Mouse (Mus musculus): ENCODE measurements around the gene Nav3.
"Not testable (repeated sequence)": the region's sequence is repeated elsewhere in the genome, so short reads cannot be mapped to it uniquely, and the experiment has no call there.

The Nav3 gene

DNA sequence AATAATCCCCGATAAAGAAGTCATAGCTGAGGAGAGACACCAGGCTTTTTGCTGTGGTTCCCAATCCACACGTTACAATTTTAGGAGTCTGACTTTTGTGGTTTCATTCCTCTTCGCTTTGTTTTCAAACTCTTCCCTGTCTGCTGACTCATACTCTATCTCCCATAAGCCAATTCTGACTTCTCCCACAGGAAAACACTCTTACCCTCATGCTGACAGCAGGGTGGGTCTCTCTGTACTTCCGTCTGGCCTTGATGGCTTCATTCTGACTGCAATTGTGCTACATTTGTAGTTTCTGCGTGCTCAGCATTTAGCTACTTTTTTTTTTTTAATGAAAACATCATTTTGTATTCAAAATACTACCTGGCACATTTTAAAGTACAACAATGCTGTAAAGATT, 379.4 kb downstream of the Nav3 start:
- DNase-seq (ENCODE audit: low spot score in 2 of 2) = no peak

DNA sequence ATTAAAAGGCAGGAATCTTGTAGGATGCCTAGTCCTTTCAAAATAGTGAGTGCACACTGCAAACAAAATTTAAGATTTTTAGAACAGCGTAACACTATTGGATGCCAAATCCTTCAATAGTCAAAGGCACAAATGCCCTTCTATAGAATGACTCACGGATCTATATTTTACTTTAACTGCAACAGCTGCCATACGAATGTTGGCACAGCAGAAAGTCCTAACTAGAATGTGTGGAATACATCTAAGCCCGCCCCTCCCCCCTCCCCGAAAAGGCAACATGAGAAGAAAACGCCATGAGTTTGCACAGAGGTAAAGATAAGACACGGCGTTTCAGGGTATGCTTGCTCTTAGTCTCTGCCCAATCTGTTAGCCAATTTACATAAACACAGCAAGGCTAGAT, 383.6 kb downstream of the Nav3 start:
- DNase-seq (ENCODE audit: low spot score in 2 of 2) = no peak

DNA sequence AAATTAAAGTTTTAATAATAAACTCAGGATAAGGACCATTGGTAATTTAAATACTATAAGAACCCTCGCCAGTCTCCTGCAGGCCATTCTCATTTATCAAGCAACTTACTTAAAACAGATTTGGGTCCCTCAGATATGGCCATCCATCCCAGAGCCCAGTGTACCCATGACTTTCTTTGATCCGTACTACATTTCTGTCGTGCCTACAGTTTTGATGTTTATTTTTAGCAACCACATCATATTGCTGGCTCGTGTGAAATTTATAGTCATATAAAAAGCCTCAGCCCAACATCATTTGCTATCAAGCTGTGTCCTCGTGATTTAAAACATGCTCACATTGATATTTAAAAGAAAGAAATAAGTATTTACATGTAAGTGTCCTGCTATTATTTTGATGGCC, 394.8 kb downstream of the Nav3 start:
- no peak for DNase-seq (ENCODE audit: low spot score in 2 of 2)

DNA sequence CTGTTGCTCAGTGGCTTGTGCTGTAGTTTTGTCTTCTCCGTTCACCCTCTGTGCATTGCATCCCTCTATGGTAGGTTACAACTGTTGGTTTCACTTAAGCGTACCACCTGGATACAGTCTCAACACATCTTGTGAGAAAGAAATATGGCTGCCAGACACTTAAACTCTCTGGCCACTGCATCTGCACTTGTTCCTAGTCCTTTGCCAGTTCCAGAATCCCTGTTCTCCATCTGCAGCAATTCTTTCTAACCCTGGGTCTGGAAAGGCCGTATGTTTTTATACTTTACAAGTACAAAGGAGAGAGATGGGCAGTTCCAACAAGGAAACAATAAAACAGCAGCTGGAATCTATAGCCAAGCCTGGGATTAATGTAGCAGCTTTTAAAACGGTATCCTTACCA, 418.5 kb downstream of the Nav3 start:
- DNase-seq (ENCODE audit: low spot score in 2 of 2) = no peak

DNA sequence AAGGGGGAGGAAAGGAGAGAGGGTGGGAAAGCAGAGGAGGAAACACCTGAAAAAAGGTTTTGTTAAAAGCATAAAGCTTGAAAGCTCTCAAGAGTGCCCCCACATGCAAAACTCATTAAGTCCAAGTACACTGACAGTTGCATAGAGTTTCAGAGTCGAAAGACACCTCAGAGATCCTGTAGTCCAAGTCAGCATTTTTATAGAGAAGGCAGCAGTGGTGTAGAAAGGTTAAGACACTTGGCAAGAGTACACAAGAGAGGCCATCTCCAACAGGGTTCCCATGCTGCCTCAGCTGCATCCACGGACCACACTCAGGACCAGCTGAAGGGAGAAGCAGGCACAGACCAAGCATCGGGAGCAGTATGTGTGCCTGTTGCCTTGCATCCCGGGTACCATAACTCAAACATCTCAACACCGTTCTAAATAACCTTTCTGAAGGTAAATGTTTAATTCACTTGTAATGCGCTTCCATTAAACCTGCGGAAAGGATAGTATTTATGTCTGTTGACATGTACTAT, 421.4 kb downstream of the Nav3 start:
- no peak for DNase-seq (ENCODE audit: low spot score in 2 of 2)

DNA sequence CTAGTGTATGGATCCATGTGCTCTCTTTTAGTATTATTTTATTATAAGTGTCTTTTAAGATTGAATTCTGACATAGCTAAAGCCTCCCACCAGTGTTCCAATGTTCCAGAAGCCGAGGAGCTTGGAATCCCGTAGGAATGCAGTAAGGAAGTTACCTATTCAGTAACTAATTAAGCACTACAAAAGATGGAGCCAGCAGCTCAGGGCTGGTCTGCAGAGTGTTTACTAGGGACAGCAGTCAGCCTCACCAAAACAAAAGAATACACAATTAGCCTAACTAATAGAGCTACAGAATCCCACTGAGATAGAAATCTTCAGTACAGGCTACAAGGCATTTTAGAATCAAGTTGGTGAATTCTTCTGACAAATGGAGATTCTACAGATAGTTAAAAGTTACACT, 431.1 kb downstream of the Nav3 start:
- not testable (repeated sequence) for DNase-seq (ENCODE audit: low spot score in 2 of 2)

DNA sequence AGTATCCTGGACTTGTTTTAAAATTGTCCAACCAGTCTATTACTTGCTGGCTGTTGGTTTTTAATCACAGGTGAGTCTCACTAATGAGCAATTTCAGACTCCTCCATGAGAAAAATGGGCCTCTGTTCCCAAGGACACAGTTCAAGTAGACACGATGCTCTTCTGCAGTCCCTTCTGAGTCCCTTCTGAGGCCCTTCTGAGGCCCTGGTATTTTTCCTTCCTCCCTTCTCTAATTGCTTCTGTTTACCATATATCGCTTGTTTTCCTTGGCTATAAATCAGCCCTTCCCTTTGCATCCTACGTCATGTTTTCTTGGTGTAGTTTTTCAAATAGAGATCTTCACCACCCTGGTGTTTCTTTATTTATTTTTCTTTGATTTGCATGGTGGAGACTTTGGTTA, 433.9 kb downstream of the Nav3 start:
- DNase-seq (ENCODE audit: low spot score in 2 of 2) = no peak

DNA sequence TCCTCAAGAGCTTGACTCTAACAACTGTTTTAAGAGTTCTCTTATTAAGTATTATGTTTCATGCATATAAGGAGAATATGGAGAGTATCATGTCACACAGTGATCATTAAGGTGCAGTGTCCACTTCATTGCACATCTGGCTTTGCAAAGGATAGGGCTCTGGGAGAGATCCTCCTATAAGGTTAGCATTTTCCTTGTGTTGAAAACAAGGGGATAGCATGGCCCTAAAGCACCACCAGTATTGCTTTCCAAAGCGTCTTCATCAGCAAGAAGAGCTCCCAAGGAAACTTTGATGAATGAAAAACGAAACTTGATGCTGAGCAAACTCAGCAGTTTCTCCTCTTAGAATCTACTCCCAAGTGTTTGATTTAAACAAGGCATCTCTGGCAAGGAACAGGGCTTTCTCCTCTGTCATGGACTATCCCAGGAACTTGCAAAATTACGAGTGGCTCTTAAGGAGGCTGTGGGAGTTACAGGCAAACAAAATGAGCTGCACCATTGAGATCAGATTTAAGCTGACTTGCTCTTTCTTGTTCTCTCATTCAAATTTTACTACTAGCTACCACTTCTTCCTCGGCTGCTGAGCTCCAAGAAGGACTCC, 436.6 kb downstream of the Nav3 start:
- no peak for DNase-seq (ENCODE audit: low spot score in 2 of 2)

DNA sequence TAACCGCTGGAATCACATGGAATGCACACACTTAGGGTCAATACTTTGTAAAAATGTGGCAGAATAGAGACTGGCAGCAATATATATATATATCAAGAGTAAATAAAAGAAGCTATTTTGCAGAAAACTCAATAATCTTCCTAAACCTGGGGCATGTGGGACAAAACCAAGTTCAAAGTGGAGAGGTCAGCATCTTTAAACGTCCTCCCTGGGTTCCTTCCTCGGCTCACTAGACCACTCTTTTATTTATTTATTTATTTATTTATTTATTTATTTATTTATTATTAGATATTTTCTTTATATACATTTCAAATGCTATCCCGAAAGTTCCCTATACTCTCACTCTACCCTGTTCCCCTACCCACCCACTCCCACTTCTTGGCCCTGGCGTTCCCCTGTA, 454.7 kb downstream of the Nav3 start:
- DNase-seq (ENCODE audit: low spot score in 2 of 2) = not testable (repeated sequence)

DNA sequence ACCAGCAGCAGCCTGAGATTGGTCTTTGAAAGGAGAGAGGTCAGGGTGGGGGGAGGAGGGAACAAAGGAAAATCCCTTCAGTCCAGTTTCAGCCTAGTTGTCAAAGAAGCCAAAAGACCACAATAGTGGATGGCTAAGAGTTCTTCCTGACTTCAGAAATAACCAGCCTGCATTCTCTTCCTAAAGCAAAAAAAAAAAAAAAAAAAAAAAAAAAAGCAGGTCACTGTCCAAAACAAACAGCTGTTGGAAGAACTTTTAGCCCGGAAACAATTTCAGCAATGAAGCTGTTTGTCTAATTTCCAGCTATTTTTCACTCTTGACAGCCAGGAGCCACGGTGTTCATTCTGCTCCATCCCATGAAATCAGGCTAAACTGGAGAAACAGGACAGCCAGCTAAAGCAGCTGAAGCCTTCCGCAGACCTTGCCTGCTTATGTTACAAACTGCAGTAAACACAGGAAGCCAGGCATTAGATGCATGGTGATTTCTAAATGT, 455.2 kb downstream of the Nav3 start:
- no peak for DNase-seq (ENCODE audit: low spot score in 2 of 2)

DNA sequence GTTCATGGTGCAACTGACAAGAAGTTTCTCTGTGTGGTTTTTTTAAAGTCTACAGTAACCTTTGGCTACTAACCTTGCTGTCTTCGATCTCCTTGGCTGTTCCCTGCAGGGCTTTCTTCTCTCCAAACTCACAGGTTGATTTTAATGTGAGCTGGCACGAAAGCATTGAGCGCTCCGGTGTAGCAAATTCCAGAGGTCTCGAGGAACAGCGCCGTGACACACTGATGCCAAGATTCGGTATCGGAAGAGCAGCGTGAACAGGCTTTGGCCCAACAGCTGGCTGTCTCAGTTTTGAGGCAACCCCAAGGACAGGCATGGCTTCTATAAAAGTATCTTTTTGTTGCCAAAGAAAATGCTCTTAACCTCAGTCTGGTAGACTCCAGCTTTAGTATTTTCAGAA, 456.1 kb downstream of the Nav3 start:
- DNase-seq (ENCODE audit: low spot score in 2 of 2) = no peak

DNA sequence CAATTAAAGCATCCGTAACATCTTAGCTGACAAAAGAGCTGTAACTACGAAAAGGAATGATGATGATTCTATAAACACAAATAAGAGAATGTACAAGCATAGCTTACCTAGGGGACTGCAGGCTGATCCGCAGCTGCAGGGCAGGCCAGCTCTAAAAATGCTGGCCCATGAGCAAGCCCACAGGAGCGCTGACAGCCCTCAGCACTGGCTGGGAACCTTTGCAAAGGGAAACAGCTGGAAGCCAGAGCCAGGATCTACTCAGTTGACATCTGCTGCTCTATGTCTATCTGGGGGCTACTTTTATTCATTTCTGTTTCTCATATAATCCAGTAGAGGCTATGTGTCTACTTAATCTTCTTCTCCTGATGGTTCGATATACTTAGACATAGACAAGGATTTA, 461.7 kb downstream of the Nav3 start:
- no peak for DNase-seq (ENCODE audit: low spot score in 2 of 2)

DNA sequence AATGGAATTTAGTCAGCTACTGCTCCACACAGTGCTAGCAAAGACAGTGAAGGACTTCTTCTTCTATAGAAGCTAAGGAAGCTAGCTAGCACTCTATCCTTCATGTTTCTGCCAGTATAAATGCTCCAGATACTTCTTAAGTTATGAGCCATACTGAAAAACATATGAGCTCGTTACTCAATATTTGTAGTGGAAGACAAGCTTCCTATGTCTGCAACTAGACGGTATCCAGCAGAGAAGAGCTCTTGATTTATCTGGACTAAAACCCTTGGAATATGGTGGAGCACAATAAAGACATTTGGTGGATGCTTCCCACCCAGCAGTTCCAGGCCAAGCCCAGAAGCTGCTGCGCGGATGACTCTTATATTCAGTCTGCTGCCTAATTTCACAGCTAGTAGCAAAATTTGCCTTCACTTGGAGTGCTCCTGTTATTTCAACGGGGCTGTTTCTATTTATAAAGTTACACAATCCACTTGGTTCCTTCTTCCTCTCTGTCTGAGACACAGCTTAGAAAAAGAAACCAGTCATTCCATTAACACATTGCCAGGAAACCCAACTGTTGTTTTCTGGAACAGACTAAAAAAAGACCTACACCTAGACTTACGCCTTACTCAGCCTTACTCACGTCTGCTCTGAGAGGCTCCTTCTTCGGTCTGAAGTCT, 470.0 kb downstream of the Nav3 start:
- DNase-seq (ENCODE audit: low spot score in 2 of 2) = no peak

DNA sequence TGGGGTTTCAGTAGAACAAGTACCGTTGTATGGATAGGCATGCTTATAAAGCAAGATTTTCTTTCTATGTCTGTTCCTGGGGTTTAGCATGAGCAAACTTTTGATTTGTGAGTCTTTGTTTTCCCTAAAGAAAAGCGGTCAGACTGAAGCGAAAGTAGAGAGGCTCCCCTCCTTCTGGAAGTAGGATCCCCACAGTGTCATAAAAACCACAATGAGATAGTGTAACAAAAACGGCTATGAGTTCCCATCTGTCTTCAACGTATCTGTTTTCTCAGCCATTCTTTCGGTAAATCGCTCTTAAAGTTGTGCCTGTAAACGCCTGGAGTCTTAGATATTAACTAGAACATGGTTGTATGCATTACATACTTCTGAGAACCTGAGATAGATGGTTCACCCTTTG, 479.7 kb downstream of the Nav3 start:
- no peak for DNase-seq (ENCODE audit: low spot score in 2 of 2)

DNA sequence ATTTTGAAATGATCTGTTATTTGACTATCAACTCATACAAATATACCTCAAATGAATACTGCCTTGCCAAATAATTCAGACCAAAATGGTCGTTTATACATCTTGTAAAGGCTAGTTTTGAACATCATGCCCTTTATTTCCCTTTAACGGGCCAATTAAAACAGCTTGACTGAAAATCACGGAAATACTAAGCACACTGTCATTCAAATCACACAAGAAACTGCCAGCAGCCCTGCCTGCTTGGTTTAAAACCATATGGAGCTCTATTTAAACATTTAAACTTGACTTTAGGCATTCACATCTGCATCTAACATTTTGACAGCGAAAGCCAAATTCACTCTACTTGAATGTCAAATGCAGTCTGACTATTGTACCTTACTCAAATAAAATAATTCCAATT, 481.8 kb downstream of the Nav3 start:
- no peak for DNase-seq (ENCODE audit: low spot score in 2 of 2)

DNA sequence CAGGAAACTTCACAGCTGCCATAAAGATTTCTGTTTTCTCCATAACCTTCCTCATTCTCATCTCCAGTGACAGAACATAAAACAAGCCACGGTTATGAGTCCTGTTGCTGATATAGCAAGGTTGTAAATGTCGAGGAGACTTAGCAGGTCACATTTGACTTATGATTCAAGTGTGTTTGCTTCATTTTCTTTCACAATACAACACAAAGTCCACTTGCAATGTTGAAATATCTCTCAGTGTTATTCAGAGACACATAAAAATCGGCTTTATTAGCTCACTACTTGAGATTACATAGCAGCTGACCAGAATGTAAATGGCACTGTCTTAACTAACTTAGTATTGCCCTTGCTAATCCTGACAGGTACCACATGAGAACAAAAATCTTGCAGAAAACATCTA, 482.5 kb downstream of the Nav3 start:
- no peak for DNase-seq (ENCODE audit: low spot score in 2 of 2)

DNA sequence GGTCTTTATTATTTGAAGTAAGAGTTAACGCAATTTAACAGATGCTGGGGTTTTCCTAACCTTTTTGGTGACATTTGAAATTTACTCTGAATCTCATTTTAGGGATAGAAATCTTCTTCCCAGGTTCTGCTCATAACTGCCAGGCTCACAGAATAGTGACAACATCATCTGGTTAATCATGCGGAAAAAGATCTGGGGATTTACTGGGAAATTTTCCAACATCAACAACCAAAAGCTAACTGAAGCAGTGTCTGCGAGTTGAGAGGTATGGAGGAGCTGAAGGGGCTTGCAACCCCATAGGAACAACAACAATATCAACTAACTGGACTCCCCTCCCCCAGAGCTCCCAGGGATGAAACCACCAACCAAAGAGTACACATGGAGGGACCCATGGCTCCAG, 505.7 kb downstream of the Nav3 start:
- no peak for DNase-seq (ENCODE audit: low spot score in 2 of 2)

DNA sequence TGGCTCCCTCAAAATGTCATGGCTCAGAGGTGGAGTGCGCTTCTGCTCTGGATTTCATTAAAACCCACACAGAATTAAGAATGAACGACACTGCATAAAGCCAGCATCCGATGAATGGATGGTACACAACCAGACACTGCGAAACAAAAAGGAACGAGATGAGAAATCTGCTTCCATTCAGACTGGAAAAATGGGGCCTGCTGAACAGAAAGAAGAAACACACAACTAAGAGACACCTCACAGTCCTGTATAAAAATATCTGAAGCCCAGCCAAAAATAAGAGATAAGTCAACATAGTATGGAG, 526.7 kb downstream of the Nav3 start:
- no peak for DNase-seq (ENCODE audit: low spot score in 2 of 2)

DNA sequence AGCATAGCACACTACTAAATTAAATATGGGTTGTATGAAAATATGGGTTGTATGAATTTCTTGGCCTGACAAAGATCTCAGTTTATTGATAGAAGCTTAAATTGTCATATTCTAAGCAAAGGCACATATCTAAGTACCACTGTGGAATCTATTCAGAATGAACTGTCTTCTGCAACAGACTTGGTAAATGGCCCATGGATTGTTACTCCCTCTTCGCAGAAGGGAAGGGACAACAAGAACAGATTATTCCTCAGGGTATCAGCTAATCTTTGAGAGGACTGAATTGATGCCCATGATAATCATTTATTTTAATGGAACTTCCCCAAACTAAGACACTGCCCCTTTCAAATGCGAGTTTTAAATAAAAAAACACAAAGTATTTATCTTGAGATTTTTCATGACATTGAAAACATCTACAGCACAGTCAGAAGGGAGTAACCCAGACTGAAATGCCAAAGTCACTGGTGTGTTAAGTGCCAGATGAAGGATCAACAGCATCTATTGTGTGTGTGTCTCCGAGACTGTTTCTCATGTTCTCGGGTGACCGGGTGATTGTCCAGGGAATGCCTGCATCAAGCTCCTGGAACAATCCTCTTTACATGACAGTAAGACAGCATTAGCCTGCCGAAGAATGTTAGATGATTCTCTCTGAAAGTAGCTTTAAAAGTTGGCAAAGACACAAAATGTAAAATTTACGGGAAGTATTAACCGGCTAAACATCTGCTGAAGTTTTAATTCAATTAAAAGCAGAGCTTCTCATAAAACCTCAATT, 527.3 kb downstream of the Nav3 start:
- DNase-seq (ENCODE audit: low spot score in 2 of 2) = no peak

DNA sequence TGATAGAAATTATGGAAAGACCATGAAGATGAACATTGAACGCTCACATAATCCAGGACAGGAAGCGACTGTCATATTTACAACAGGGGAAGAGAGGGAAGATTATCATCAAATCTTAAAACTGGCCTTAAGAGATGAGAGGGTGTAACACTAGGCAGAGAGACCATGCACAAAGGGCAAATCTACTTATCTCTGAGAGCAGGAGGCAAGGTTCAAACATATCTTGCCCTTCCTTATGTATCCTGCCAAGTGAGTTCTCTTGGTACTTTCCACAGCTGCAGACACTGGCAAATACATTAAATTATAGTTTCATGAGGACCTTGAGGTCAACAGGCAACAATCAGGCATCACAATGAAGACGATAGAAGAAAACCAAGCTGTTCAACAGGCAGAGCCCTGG, 529.9 kb downstream of the Nav3 start:
- no peak for DNase-seq (ENCODE audit: low spot score in 2 of 2)

DNA sequence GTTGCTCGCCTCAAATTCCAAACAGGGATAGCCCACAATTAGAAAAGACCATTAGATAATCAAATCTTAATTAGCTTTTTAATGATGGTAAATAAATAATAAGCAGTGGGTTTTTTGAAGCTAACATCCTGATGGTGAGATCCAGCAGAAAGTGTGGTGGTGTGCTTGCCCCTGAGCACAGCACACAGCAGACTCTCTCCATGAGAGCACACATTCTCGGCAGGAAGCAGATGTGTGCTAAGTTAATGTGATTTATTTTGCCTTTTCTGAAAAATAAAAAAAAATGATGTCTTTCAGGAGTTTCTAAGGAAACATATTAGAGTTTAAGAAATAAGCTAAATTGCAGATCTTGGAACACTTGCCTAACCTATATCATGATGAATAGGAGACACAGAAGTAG, 531.9 kb downstream of the Nav3 start:
- no peak for DNase-seq (ENCODE audit: low spot score in 2 of 2)

DNA sequence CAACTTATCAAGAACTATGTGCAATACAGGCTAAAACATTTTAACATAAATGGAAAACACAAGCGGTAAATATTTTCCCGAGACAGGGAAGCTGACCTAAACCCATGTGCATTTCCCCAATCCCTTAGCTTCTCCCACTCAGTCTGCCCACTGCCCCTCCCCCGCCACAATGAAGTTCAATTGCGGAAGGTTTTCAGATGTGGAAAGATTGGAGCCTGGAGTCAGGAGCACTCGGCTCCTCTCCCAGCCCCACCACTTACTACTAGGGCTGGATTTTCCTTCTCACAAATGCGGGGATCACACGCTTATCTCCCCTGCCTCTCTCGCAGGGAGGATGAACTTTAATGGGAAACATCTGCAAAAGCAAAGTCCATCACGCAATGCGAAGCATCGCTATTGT, 534.6 kb downstream of the Nav3 start:
- no peak for DNase-seq (ENCODE audit: low spot score in 2 of 2)

DNA sequence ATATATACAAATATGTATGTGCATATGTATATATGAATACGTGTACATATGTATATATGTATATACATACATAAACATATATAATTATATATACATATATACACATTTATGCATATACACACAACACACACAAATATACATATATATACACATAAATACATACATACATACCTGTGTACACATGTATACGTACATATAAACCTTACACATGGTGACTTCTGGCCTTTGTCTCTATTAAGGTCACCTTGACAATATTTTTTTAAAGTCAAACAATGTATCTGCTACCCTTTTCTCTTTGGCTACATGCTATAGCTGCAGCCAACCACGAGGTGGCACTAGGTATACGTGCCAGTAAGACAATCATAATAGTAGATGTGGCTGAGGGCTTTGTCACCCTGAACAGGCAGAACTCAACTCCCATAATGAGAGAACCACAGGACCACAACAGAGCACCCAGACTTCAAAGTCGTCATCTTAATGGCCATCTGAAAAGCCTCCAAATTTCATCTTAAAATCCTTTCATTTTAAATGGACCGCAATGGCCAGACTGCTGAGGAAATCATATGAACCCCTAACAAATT, 535.3 kb downstream of the Nav3 start:
- DNase-seq (ENCODE audit: low spot score in 2 of 2) = no peak

Measured in spleen, postnatal 36 days (tissue).